In genomic region chr13:40851961-40852360, GRCm38 (mm10) we compare ENCODE assay signal across 25 mouse cellular contexts. TPM values are rescaled to one million over a fixed set of nuclear protein-coding genes. Genes with fewer than 3 reads are reported as not detected.
DNase-seq lines count a peak whose midpoint lies in the region; ATAC-seq and TF ChIP-seq lines count a peak whose summit lies in the region.
"Had no signal": no experiment of that assay in that cellular context is flagged by ENCODE, and none has a peak within 500 bp of the region (broad histone marks: within the 10 kb centered on the region; RNA-seq: fewer than 3 reads in every experiment).

No protein-coding gene starts in this region.

- 80% methylated on average over 13 of the region's 13 CpGs for WGBS in heart, embryonic 12.5 days
- 50% methylated on average over 13 of the region's 13 CpGs for WGBS in intestine, embryonic 16.5 days
- 30% methylated on average over 13 of the region's 13 CpGs for WGBS in large intestine, adult 2 months
- WGBS in forebrain, postnatal 0 days = 80% methylated on average over 13 of the region's 13 CpGs
- 73% methylated on average over 13 of the region's 13 CpGs for WGBS in forebrain, embryonic 14.5 days

- H3K9ac ChIP-seq in heart, embryonic 12.5 days = no peak overlapping the region
- peak overlapping the region; percentile 97 for H3K9ac ChIP-seq in ES-Bruce4 (ENCODE audit: low read depth, poor library complexity, severe bottlenecking)
- no peak overlapping the region for H3K9ac ChIP-seq in intestine, embryonic 16.5 days (ENCODE audit: low read depth, low read length)
- H3K9ac ChIP-seq in forebrain, postnatal 0 days = no peak overlapping the region
- H3K9ac ChIP-seq in forebrain, embryonic 14.5 days (ENCODE audit: low read length) = no peak overlapping the region
- H3K9ac ChIP-seq: embryonic facial prominence, embryonic 12.5 days; forebrain, embryonic 12.5 days; limb, embryonic 13.5 days; liver, embryonic 12.5 days; neural tube, embryonic 15.5 days had no signal

- no peak for TF ChIP-seq POLR2A in ES-Bruce4 (IDR thresholded peaks at IDR 0.05; ENCODE audit: insufficient read depth, low read length)

- H3K4me3 ChIP-seq in heart, embryonic 12.5 days = no peak overlapping the region
- H3K4me3 ChIP-seq in ES-Bruce4 (ENCODE audit: low read depth, low read length) = peak overlapping the region; percentile 15; the same call in 1 of the 2 replicates
- no peak overlapping the region for H3K4me3 ChIP-seq in intestine, embryonic 16.5 days (ENCODE audit: low read length)
- H3K4me3 ChIP-seq in forebrain, postnatal 0 days (ENCODE audit: low read depth, low read length) = no peak overlapping the region
- H3K4me3 ChIP-seq in forebrain, embryonic 14.5 days (ENCODE audit: low read depth, low read length) = no peak overlapping the region
- H3K4me3 ChIP-seq: embryonic facial prominence, embryonic 12.5 days; erythroblast, embryonic 14.5 days; forebrain, embryonic 12.5 days; gastrocnemius, adult 2 months; hindbrain, embryonic 10.5 days; limb, embryonic 13.5 days; liver, embryonic 12.5 days; neural tube, embryonic 15.5 days had no signal

- H3K36me3 ChIP-seq in heart, embryonic 12.5 days = no peaks in the 10 kb centered on the region
- H3K36me3 ChIP-seq in ES-Bruce4 (ENCODE audit: control insufficient read depth, insufficient read depth, low read length, poor library complexity, severe bottlenecking) = no peaks in the 10 kb centered on the region
- no peaks in the 10 kb centered on the region for H3K36me3 ChIP-seq in intestine, embryonic 16.5 days (ENCODE audit: control insufficient read depth, insufficient read depth, low read length)
- no peaks in the 10 kb centered on the region for H3K36me3 ChIP-seq in forebrain, postnatal 0 days (ENCODE audit: insufficient read depth)
- H3K36me3 ChIP-seq in forebrain, embryonic 14.5 days (ENCODE audit: control insufficient read depth, insufficient read depth, low read length) = no peaks in the 10 kb centered on the region
- H3K36me3 ChIP-seq: embryonic facial prominence, embryonic 12.5 days; forebrain, embryonic 12.5 days; hindbrain, embryonic 10.5 days; limb, embryonic 13.5 days; liver, embryonic 12.5 days; neural tube, embryonic 15.5 days had no signal

- ATAC-seq in heart, embryonic 12.5 days (ENCODE audit: insufficient number of reproducible peaks, low FRiP score) = no peak
- ATAC-seq in intestine, embryonic 16.5 days = peak; percentile 86
- no peak for ATAC-seq in forebrain, postnatal 0 days
- ATAC-seq in forebrain, embryonic 14.5 days = no peak
- ATAC-seq: hindbrain, embryonic 16.5 days; liver, embryonic 12.5 days had no signal

- no peaks in the 10 kb centered on the region for H3K9me3 ChIP-seq in heart, embryonic 12.5 days (replicated peaks)
- no peaks in the 10 kb centered on the region for H3K9me3 ChIP-seq in ES-Bruce4 (replicated peaks; ENCODE audit: control insufficient read depth, insufficient read depth, low read length, poor library complexity, severe bottlenecking)
- no peaks in the 10 kb centered on the region for H3K9me3 ChIP-seq in intestine, embryonic 16.5 days (ENCODE audit: control insufficient read depth, low read length)
- H3K9me3 ChIP-seq in forebrain, postnatal 0 days (ENCODE audit: low read length) = no peaks in the 10 kb centered on the region
- no peaks in the 10 kb centered on the region for H3K9me3 ChIP-seq in forebrain, embryonic 14.5 days (replicated peaks; ENCODE audit: control insufficient read depth, low read length)
- H3K9me3 ChIP-seq: embryonic facial prominence, embryonic 12.5 days; forebrain, embryonic 12.5 days; hindbrain, embryonic 10.5 days; limb, embryonic 13.5 days; liver, embryonic 12.5 days; neural tube, embryonic 15.5 days had no signal

- no peak for TF ChIP-seq CTCF in ES-Bruce4 (IDR thresholded peaks at IDR 0.05; ENCODE audit: low read depth, low read length)
- no peak for TF ChIP-seq CTCF in forebrain, postnatal 0 days (IDR thresholded peaks at IDR 0.05; ENCODE audit: low read depth)

- DNase-seq in heart, adult 11 months = peak; percentile 69
- peak; percentile 52 for DNase-seq in large intestine, adult 2 months (ENCODE audit: low read depth, low spot score)
- no peak for DNase-seq in forebrain, postnatal 0 days
- DNase-seq in forebrain, embryonic 14.5 days (ENCODE audit: low spot score) = no peak
- DNase-seq in urinary bladder, postnatal 25 days (ENCODE audit: low spot score) = no peak
- DNase-seq: adrenal gland, postnatal 36 days; cerebellum, adult 9-11 months; gastrocnemius, adult 2 months; heart, postnatal 10 days; lung, adult 18-20 months; lung, postnatal 10 days; thymus, postnatal 14 days had no signal

- peak; percentile 96 for TF ChIP-seq EP300 in ES-Bruce4 (IDR thresholded peaks at IDR 0.05; ENCODE audit: insufficient read depth, low read depth, low read length)

- H3K4me2 ChIP-seq in heart, embryonic 12.5 days = no peak overlapping the region
- H3K4me2 ChIP-seq in intestine, embryonic 16.5 days (ENCODE audit: low read depth, low read length) = no peak overlapping the region
- H3K4me2 ChIP-seq in forebrain, postnatal 0 days (ENCODE audit: low read depth) = no peak overlapping the region
- no peak overlapping the region for H3K4me2 ChIP-seq in forebrain, embryonic 14.5 days (ENCODE audit: low read length)
- H3K4me2 ChIP-seq: embryonic facial prominence, embryonic 12.5 days; forebrain, embryonic 12.5 days; heart, embryonic 11.5 days; limb, embryonic 13.5 days; liver, embryonic 12.5 days; midbrain, embryonic 11.5 days; neural tube, embryonic 15.5 days had no signal

- H3K4me1 ChIP-seq in heart, embryonic 12.5 days (replicated peaks) = peaks cover 14% of the 10 kb centered on the region
- H3K4me1 ChIP-seq in ES-Bruce4 (ENCODE audit: control insufficient read depth, insufficient read depth, low read length) = peaks cover 6% of the 10 kb centered on the region
- H3K4me1 ChIP-seq in intestine, embryonic 16.5 days (ENCODE audit: control insufficient read depth, insufficient read depth, low read length) = peaks cover 10% of the 10 kb centered on the region
- H3K4me1 ChIP-seq in forebrain, postnatal 0 days (ENCODE audit: insufficient read depth) = no peaks in the 10 kb centered on the region
- H3K4me1 ChIP-seq in forebrain, embryonic 14.5 days (ENCODE audit: control insufficient read depth, insufficient read depth, low read length) = peaks cover 5% of the 10 kb centered on the region; the same call in 1 of the 2 replicates
- H3K4me1 ChIP-seq: embryonic facial prominence, embryonic 12.5 days had no signal

- no peak overlapping the region for H3K27ac ChIP-seq in heart, embryonic 12.5 days (ENCODE audit: poor library complexity, severe bottlenecking)
- H3K27ac ChIP-seq in ES-Bruce4 (ENCODE audit: insufficient read depth, low read length) = peak overlapping the region; percentile 84
- H3K27ac ChIP-seq in intestine, embryonic 16.5 days (ENCODE audit: low read length) = peak overlapping the region; percentile 35
- H3K27ac ChIP-seq in forebrain, postnatal 0 days (ENCODE audit: low read depth, low read length) = no peak overlapping the region
- H3K27ac ChIP-seq in forebrain, embryonic 14.5 days (ENCODE audit: low read depth, low read length) = no peak overlapping the region
- H3K27ac ChIP-seq: embryonic facial prominence, embryonic 12.5 days; forebrain, embryonic 12.5 days; gastrocnemius, adult 2 months; hindbrain, embryonic 10.5 days; limb, embryonic 13.5 days; liver, embryonic 12.5 days; neural tube, embryonic 15.5 days had no signal

- no peaks in the 10 kb centered on the region for H3K27me3 ChIP-seq in heart, embryonic 12.5 days (replicated peaks)
- H3K27me3 ChIP-seq in ES-Bruce4 (ENCODE audit: control insufficient read depth, insufficient read depth, low read length, poor library complexity, severe bottlenecking) = no peaks in the 10 kb centered on the region
- no peaks in the 10 kb centered on the region for H3K27me3 ChIP-seq in intestine, embryonic 16.5 days (replicated peaks; ENCODE audit: control insufficient read depth, insufficient read depth, low read length)
- H3K27me3 ChIP-seq in forebrain, postnatal 0 days (ENCODE audit: insufficient read depth, low read length) = no peaks in the 10 kb centered on the region
- no peaks in the 10 kb centered on the region for H3K27me3 ChIP-seq in forebrain, embryonic 14.5 days (replicated peaks; ENCODE audit: control insufficient read depth, insufficient read depth, low read length)
- H3K27me3 ChIP-seq: embryonic facial prominence, embryonic 12.5 days; forebrain, embryonic 12.5 days; limb, embryonic 13.5 days; liver, embryonic 12.5 days had no signal

RNA-seq across cellular contexts. Expression of gene Gcnt2, which starts 7.6 kb away (rescaled TPM):
- 3.7 and 3.9 TPM in 2 replicates for polyA plus RNA-seq in heart, embryonic 12.5 days (2016; fragmentation: Nextera tagmentation; extraction: Ambion mirVana)
- polyA plus RNA-seq in ES-Bruce4 (2011; ENCODE audit: insufficient read depth, insufficient read length, low read depth, missing spikeins) = 55.5 and 57.5 TPM in 2 replicates
- polyA plus RNA-seq in intestine, embryonic 16.5 days (2015; fragmentation: Nextera tagmentation; extraction: Ambion mirVana) = 14.5 and 17.3 TPM in 2 replicates
- 5.5 and 7.1 TPM in 2 replicates for polyA plus RNA-seq in large intestine, adult 2 months (2012; rRNA removed)
- 8.2 and 9.2 TPM in 2 replicates for total RNA-seq in forebrain, postnatal 0 days (2014; rRNA removed)
- 3.3 and 3.4 TPM in 2 replicates for polyA plus RNA-seq in forebrain, postnatal 0 days (2015; fragmentation: Nextera tagmentation; extraction: Ambion mirVana)
- 4.8 and 5.2 TPM in 2 replicates for polyA plus RNA-seq in forebrain, embryonic 14.5 days (2014; fragmentation: Nextera tagmentation; extraction: Ambion mirVana)
- polyA plus RNA-seq: erythroblast, embryonic 14.5 days had no signal

Comparison
In these comparisons a context has a peak if more than half of its experiments do, and no peak if none do; other contexts are left out.
1. DNase-seq: peak in heart, adult 11 months (single experiment) and large intestine, adult 2 months (single experiment); none in forebrain, postnatal 0 days (single experiment), forebrain, embryonic 14.5 days (single experiment) and urinary bladder, postnatal 25 days (single experiment).
2. H3K27ac ChIP-seq: peak in ES-Bruce4 (single experiment) and intestine, embryonic 16.5 days (single experiment); none in heart, embryonic 12.5 days (single experiment), forebrain, postnatal 0 days (single experiment) and forebrain, embryonic 14.5 days (single experiment).